Mouse (Mus musculus): Measurements from ENCODE around the gene Mmp24. TPM values are rescaled to one million over a fixed set of nuclear protein-coding genes. Genes with fewer than 3 reads are reported as not detected.

Mmp24 gene
- polyA plus RNA-seq (2012), result 0.02 TPM in 1 of 2 replicates, not detected in the other

DNA sequence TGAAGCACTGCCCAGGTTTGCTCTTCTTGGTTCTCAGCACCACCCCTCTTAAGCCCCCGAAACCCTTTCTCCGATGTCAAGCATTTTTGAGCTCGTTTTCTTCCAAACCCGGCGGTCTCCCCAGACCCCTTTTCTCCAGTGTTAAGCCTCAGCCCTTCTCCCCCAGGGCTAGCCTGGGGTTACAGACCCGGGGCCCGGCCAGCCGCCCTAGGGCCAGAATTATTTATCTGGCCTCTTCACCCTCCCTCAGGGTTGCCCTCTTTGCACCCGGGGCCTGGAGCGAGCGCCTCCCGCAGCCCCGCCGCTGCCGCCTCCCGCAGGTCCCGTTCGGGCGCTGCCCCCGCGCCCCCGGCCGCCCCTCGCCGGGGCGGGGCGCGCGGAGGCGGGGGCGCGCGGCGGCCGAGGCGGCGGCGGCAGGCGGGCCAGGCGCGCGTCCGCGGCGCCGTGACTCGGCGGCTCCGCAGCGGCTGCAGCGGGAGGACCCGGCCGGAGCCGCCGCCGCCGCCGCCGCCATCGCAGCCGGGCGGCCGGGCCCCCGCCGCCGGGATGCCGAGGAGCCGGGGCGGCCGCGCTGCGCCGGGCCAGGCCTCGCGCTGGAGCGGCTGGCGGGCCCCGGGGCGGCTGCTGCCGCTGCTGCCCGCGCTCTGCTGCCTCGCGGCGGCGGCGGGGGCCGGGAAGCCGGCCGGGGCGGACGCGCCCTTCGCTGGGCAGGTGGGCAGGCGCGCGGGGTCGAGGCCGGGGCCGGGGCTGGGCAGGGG is at the start of gene Mmp24:
TSS of gene Mmp24 (plus strand) at position 416 of the 758 bp plus-strand sequence.

DNA sequence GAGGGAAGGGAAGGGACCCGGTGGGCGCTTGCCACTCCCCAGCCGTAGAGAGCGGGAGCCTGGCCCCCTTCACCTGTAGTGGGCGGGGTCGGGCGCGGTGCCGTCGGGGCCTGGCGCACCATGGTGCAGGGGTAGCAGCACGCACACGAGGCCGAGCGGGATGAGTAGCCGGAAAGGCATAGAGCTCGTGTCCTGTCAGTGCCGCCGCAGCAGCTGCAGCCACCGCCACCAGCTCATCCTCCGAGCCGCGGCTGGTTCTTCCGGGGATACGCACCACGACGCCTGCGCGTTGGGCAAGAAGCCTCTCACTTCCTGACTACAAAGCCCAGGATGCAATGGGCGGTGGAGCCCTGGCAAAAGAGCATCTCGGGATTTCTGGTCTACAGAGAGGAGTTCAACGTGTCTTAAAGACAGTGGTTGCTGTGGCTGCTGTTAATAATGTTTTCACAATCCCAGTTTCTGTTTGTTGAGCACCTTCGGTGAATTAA is 45.9 kb upstream of the Mmp24 start, which contains the start of gene Edem2:
TSS of gene Edem2 (minus strand) at position 318 of the 488 bp plus-strand sequence.

GRCm38 (mm10) chr2:155735766-155736165 is 39.4 kb upstream of the Mmp24 start, which contains the start of gene Gm17581:
Gene Gm17581, minus strand, starts transcription at chr2:155735866.

GRCm38 (mm10) chr2:155751014-155751786 is 23.9 kb upstream of the Mmp24 start, which contains the start of gene Procr:
Gene Procr, plus strand, starts transcription at chr2:155751117.

GRCm38 (mm10) chr2:155819392-155819448 is 44.1 kb downstream of the Mmp24 start, which contains the start of gene BC029722:
Gene BC029722, minus strand, starts transcription at chr2:155819426.

GRCm38 (mm10) chr2:155826630-155827424 is 51.7 kb downstream of the Mmp24 start, which contains the start of gene Eif6:
Gene Eif6, minus strand, starts transcription at chr2:155826925.

DNA sequence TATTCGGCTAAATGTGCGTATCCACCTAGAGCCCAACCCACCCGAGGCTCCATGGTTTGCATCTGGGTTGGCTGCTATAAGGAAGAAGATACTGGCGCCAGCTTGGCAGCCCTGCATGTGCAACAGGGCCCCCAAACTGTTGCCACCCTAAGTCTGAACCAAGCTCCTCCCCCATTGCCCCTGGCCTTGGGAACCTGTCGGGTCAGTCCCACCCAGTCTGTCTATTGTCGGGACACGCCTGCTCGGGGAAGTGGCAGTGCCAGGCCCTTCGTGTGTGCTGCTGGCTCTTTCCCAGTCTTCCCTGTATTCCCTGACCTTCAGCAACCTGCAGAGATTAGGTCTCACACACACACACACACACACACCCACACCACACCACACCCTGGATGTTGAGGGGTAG is 59.6 kb downstream of the Mmp24 start, which contains the start of gene Fam83c:
TSS of gene Fam83c (minus strand) at position 123 of the 400 bp plus-strand sequence.

Other genes with a start within 250 kb of the Mmp24 start
- gene Gss, start 182.5 kb upstream of the Mmp24 start, polyA plus RNA-seq (2012), result 16.0 and 16.6 TPM in 2 replicates
- 0.11 and 0.34 TPM in 2 replicates for gene Myh7b, start 164.1 kb upstream of the Mmp24 start, polyA plus RNA-seq (2012)
- 90.8 and 99.6 TPM in 2 replicates for gene Trpc4ap, start 83.0 kb upstream of the Mmp24 start, polyA plus RNA-seq (2012)
- 103 and 158 TPM in 2 replicates for gene Edem2, start 45.9 kb upstream of the Mmp24 start, polyA plus RNA-seq (2012)
- not detected in 2 replicates for gene Gm17581, start 39.5 kb upstream of the Mmp24 start, polyA plus RNA-seq (2012)
- gene Procr, start 24.2 kb upstream of the Mmp24 start, polyA plus RNA-seq (2012), result 2.4 and 2.9 TPM in 2 replicates
- 29.8 and 30.1 TPM in 2 replicates for gene BC029722, start 44.1 kb downstream of the Mmp24 start, polyA plus RNA-seq (2012)
- gene Eif6, start 51.6 kb downstream of the Mmp24 start, polyA plus RNA-seq (2012), result 253 and 257 TPM in 2 replicates
- 0.05 TPM in 1 of 2 replicates, not detected in the other for gene Fam83c, start 59.5 kb downstream of the Mmp24 start, polyA plus RNA-seq (2012)
- gene Uqcc1, start 155.0 kb downstream of the Mmp24 start, polyA plus RNA-seq (2012), result 6.4 and 7.2 TPM in 2 replicates
- not detected in 2 replicates for gene Gm15557, start 165.4 kb downstream of the Mmp24 start, polyA plus RNA-seq (2012)
- not detected in 2 replicates for gene Gdf5, start 170.0 kb downstream of the Mmp24 start, polyA plus RNA-seq (2012)
- 24.5 and 39.8 TPM in 2 replicates for gene Cep250, start 181.1 kb downstream of the Mmp24 start, polyA plus RNA-seq (2012)
- gene 6430550D23Rik, start 232.6 kb downstream of the Mmp24 start, polyA plus RNA-seq (2012), result 0.38 and 1.4 TPM in 2 replicates
- 64.6 and 80.7 TPM in 2 replicates for gene Ergic3, start 232.7 kb downstream of the Mmp24 start, polyA plus RNA-seq (2012)

Data from megakaryocyte-erythroid progenitor cell, adult 5 weeks (primary cell).